Mouse (Mus musculus) neural tube, embryonic 15.5 days (tissue): Measurements from ENCODE around the gene Cdkal1. TPM values are rescaled to one million over a fixed set of nuclear protein-coding genes. Genes with fewer than 3 reads are reported as not detected.

Source experiments
- ATAC-seq: fragments of 200-750 bp; cut with Nextera tagmentation; 2 replicates; pipeline ENCODE4 v1.8.0; 2017; ENCODE audit warnings: mild to moderate bottlenecking, moderate TSS enrichment, moderate library complexity; ENCODE audit not compliant: low FRiP score
- H3K27ac ChIP-seq: fragments of 300-500 bp; sonication (generic); replicated peaks from 2 replicates; pipeline ENCODE4 v1.5.1; 2015; ENCODE audit warnings: mild to moderate bottlenecking, inconsistent platforms
- H3K27me3 ChIP-seq: fragments of 300-500 bp; sonication (generic); replicated peaks from 2 replicates; pipeline ENCODE4 v1.6.1; 2015; ENCODE audit warnings: inconsistent platforms
- H3K36me3 ChIP-seq: fragments of 300-500 bp; sonication (generic); 2 replicates; pipeline ENCODE4 v1.6.1; 2015; ENCODE audit warnings: inconsistent platforms
- H3K4me1 ChIP-seq: fragments of 300-500 bp; sonication (generic); 2 replicates; pipeline ENCODE4 v1.6.1; 2015; ENCODE audit warnings: inconsistent platforms
- H3K4me2 ChIP-seq: fragments of 300-500 bp; sonication (generic); 2 replicates; pipeline ENCODE4 v1.6.1; 2015; ENCODE audit warnings: inconsistent platforms, mild to moderate bottlenecking, moderate library complexity
- H3K4me3 ChIP-seq: fragments of 300-500 bp; sonication (generic); replicated peaks from 2 replicates; pipeline ENCODE4 v1.5.1; 2015; ENCODE audit warnings: mild to moderate bottlenecking, inconsistent platforms
- H3K9ac ChIP-seq: fragments of 300-500 bp; sonication (generic); replicated peaks from 2 replicates; pipeline ENCODE4 v1.6.1; 2015; ENCODE audit warnings: mild to moderate bottlenecking, inconsistent platforms
- H3K9me3 ChIP-seq: fragments of 300-500 bp; sonication (generic); replicated peaks from 2 replicates; pipeline ENCODE4 v1.6.1; 2016; ENCODE audit warnings: inconsistent platforms
- WGBS: fragments of 180-500 bp; shearing (Covaris S2); methylation state at CpG from one replicate; pipeline ENCODE4 v1.1.7; 2015; ENCODE audit warnings: mixed read lengths; 5-methylcytosine and 5-hydroxymethylcytosine counted together
- polyA plus RNA-seq: library from polyadenylated mRNA; unstranded; fragments of >200 nt; fragmentation: Nextera tagmentation; extraction: Ambion mirVana; gene quantifications from 2 replicates; pipeline ENCODE4 v1.2.1, GENCODE M21; 2015

Cdkal1 gene
- polyA plus RNA-seq, 1 experiment from 2014 or later, result 20.4 TPM

GRCm38 (mm10) chr13:29377572-29377971, 477.9 kb downstream of the Cdkal1 start:
- Histone ChIP-seq H3K36me3 (no peaks in the 10 kb centered on the region), H3K9ac (no peak overlapping the region), H3K4me1 (no peaks in the 10 kb centered on the region), H3K4me3 (no peak overlapping the region), H3K9me3 (no peaks in the 10 kb centered on the region), H3K4me2 (no peak overlapping the region), H3K27ac (no peak overlapping the region), H3K27me3 (no peaks in the 10 kb centered on the region)
- ATAC-seq, result no peak
- WGBS, result 75% methylated on average over 2 of the region's 2 CpGs

- Histone ChIP-seq H3K27ac (no peak overlapping the region), H3K4me1 (peaks cover 18% of the 10 kb centered on the region; the same call in 1 of the 2 replicates), H3K9me3 (no peaks in the 10 kb centered on the region), H3K36me3 (no peaks in the 10 kb centered on the region), H3K27me3 (no peaks in the 10 kb centered on the region), H3K4me3 (no peak overlapping the region), H3K4me2 (no peak overlapping the region), H3K9ac (no peak overlapping the region)
- peak; percentile 49; the same call in 1 of the 2 replicates for ATAC-seq
- WGBS, result 20% methylated on average over 3 of the region's 3 CpGs
Observed at GRCm38 (mm10) chr13:29371916-29372315, 483.6 kb downstream of the Cdkal1 start.

GRCm38 (mm10) chr13:29371466-29371771, 484.1 kb downstream of the Cdkal1 start:
- no peak for ATAC-seq
- peaks cover 18% of the 10 kb centered on the region; the same call in 1 of the 2 replicates for H3K4me1 ChIP-seq
- no peak overlapping the region for H3K4me2 ChIP-seq
- peak overlapping the region; percentile 63 for H3K27ac ChIP-seq
- no peaks in the 10 kb centered on the region for H3K9me3 ChIP-seq
- H3K9ac ChIP-seq, result no peak overlapping the region
- no peaks in the 10 kb centered on the region for H3K27me3 ChIP-seq
- WGBS, result 16% methylated on average over 4 of the region's 4 CpGs
- H3K36me3 ChIP-seq, result no peaks in the 10 kb centered on the region
- no peak overlapping the region for H3K4me3 ChIP-seq

GRCm38 (mm10) chr13:29370731-29371465, 484.6 kb downstream of the Cdkal1 start:
- H3K9ac ChIP-seq, result no peak overlapping the region
- no peak overlapping the region for H3K4me2 ChIP-seq
- H3K4me1 ChIP-seq, result peaks cover 18% of the 10 kb centered on the region; the same call in 1 of the 2 replicates
- WGBS, result 10% methylated on average over 5 of the region's 5 CpGs
- peak overlapping the region; percentile 63 for H3K27ac ChIP-seq
- ATAC-seq, result peak; percentile 71
- no peaks in the 10 kb centered on the region for H3K36me3 ChIP-seq
- no peaks in the 10 kb centered on the region for H3K27me3 ChIP-seq
- no peaks in the 10 kb centered on the region for H3K9me3 ChIP-seq
- no peak overlapping the region for H3K4me3 ChIP-seq

- no peak overlapping the region for H3K4me3 ChIP-seq
- H3K36me3 ChIP-seq, result no peaks in the 10 kb centered on the region
- peaks cover 23% of the 10 kb centered on the region; the same call in 1 of the 2 replicates for H3K4me1 ChIP-seq
- ATAC-seq, result no peak
- H3K9me3 ChIP-seq, result no peaks in the 10 kb centered on the region
- no peak overlapping the region for H3K27ac ChIP-seq
- H3K27me3 ChIP-seq, result no peaks in the 10 kb centered on the region
- no peak overlapping the region for H3K9ac ChIP-seq
- no peak overlapping the region for H3K4me2 ChIP-seq
- 47% methylated on average over 6 of the region's 6 CpGs for WGBS
Observed at GRCm38 (mm10) chr13:29368806-29369205, 486.7 kb downstream of the Cdkal1 start.

GRCm38 (mm10) chr13:29364901-29365625, 490.4 kb downstream of the Cdkal1 start:
- no peak overlapping the region for H3K4me3 ChIP-seq
- no peak overlapping the region for H3K9ac ChIP-seq
- H3K27me3 ChIP-seq, result no peaks in the 10 kb centered on the region
- H3K9me3 ChIP-seq, result no peaks in the 10 kb centered on the region
- 60% methylated on average over 13 of the region's 13 CpGs for WGBS
- no peak overlapping the region for H3K27ac ChIP-seq
- H3K4me2 ChIP-seq, result no peak overlapping the region; the same call in 1 of the 2 replicates
- no peaks in the 10 kb centered on the region for H3K36me3 ChIP-seq
- ATAC-seq, result peak; percentile 58; the same call in 1 of the 2 replicates
- peaks cover 5% of the 10 kb centered on the region; the same call in 1 of the 2 replicates for H3K4me1 ChIP-seq

GRCm38 (mm10) chr13:29364009-29364408, 491.5 kb downstream of the Cdkal1 start:
- Histone ChIP-seq H3K4me3 (no peak overlapping the region), H3K27me3 (no peaks in the 10 kb centered on the region), H3K4me1 (peaks cover 5% of the 10 kb centered on the region; the same call in 1 of the 2 replicates), H3K9me3 (no peaks in the 10 kb centered on the region), H3K4me2 (no peak overlapping the region), H3K9ac (no peak overlapping the region), H3K27ac (no peak overlapping the region), H3K36me3 (no peaks in the 10 kb centered on the region)
- 21% methylated on average over 6 of the region's 6 CpGs for WGBS
- ATAC-seq, result no peak

GRCm38 (mm10) chr13:29361842-29362241, 493.6 kb downstream of the Cdkal1 start:
- Histone ChIP-seq H3K4me1 (peaks cover 5% of the 10 kb centered on the region; the same call in 1 of the 2 replicates), H3K4me2 (no peak overlapping the region), H3K9me3 (no peaks in the 10 kb centered on the region), H3K36me3 (no peaks in the 10 kb centered on the region), H3K27ac (no peak overlapping the region), H3K9ac (no peak overlapping the region), H3K27me3 (no peaks in the 10 kb centered on the region), H3K4me3 (no peak overlapping the region)
- ATAC-seq, result no peak
- 91% methylated on average over 4 of the region's 4 CpGs for WGBS

GRCm38 (mm10) chr13:29360899-29361298, 494.6 kb downstream of the Cdkal1 start:
- no peaks in the 10 kb centered on the region for H3K36me3 ChIP-seq
- H3K9ac ChIP-seq, result no peak overlapping the region
- 76% methylated on average over 10 of the region's 10 CpGs for WGBS
- H3K4me1 ChIP-seq, result peaks cover 14% of the 10 kb centered on the region
- H3K4me2 ChIP-seq, result no peak overlapping the region
- H3K27me3 ChIP-seq, result no peaks in the 10 kb centered on the region
- H3K27ac ChIP-seq, result no peak overlapping the region
- no peak for ATAC-seq
- no peaks in the 10 kb centered on the region for H3K9me3 ChIP-seq
- no peak overlapping the region for H3K4me3 ChIP-seq

- H3K4me3 ChIP-seq, result no peak overlapping the region
- H3K4me2 ChIP-seq, result no peak overlapping the region
- H3K27me3 ChIP-seq, result no peaks in the 10 kb centered on the region
- ATAC-seq, result no peak
- H3K4me1 ChIP-seq, result peaks cover 22% of the 10 kb centered on the region
- no peaks in the 10 kb centered on the region for H3K9me3 ChIP-seq
- no peak overlapping the region for H3K27ac ChIP-seq
- H3K36me3 ChIP-seq, result no peaks in the 10 kb centered on the region
- WGBS, result 88% methylated on average over 1 of the region's 1 CpGs
- H3K9ac ChIP-seq, result no peak overlapping the region
Observed at GRCm38 (mm10) chr13:29359341-29359740, 496.1 kb downstream of the Cdkal1 start.

GRCm38 (mm10) chr13:29357483-29357882, 498.0 kb downstream of the Cdkal1 start:
- no peak overlapping the region for H3K4me2 ChIP-seq
- no peak overlapping the region for H3K4me3 ChIP-seq
- no peaks in the 10 kb centered on the region for H3K36me3 ChIP-seq
- H3K4me1 ChIP-seq, result peaks cover 26% of the 10 kb centered on the region
- 87% methylated on average over 5 of the region's 5 CpGs for WGBS
- no peak overlapping the region for H3K27ac ChIP-seq
- H3K9ac ChIP-seq, result no peak overlapping the region
- H3K9me3 ChIP-seq, result no peaks in the 10 kb centered on the region
- ATAC-seq, result no peak
- no peaks in the 10 kb centered on the region for H3K27me3 ChIP-seq

GRCm38 (mm10) chr13:29356158-29356485, 499.4 kb downstream of the Cdkal1 start:
- peak overlapping the region; percentile 52 for H3K27ac ChIP-seq
- H3K27me3 ChIP-seq, result no peaks in the 10 kb centered on the region
- ATAC-seq, result no peak
- no peak overlapping the region for H3K4me2 ChIP-seq
- H3K9me3 ChIP-seq, result no peaks in the 10 kb centered on the region
- H3K4me3 ChIP-seq, result no peak overlapping the region
- 21% methylated on average over 10 of the region's 10 CpGs for WGBS
- no peaks in the 10 kb centered on the region for H3K36me3 ChIP-seq
- peaks cover 26% of the 10 kb centered on the region for H3K4me1 ChIP-seq
- H3K9ac ChIP-seq, result no peak overlapping the region
